ENCODE assay signal across 8 mouse cellular contexts in the genomic region with DNA sequence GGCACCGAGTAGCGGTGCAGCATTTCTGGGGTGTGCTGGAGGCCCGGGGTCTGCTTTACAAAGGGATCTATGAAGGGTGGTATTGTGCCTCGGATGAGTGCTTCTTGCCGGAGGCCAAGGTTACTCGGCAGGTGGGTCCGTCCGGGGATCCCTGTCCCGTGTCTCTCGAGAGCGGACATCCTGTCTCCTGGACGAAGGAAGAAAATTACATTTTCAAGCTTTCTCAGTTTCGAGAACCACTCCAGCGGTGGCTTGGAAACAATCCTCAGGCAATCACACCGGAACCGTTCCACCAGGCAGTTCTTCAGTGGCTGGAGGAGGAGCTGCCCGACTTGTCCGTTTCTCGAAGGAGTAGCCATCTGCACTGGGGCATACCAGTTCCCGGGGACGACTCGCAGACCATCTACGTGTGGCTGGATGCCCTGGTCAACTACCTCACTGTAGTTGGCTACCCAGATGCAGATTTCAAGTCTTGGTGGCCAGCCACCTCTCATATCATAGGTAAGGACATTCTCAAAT. TPM values are rescaled to one million over a fixed set of nuclear protein-coding genes. Genes with fewer than 3 reads are reported as not detected.
DNase-seq lines count a peak whose midpoint lies in the region; ATAC-seq and TF ChIP-seq lines count a peak whose summit lies in the region.

No protein-coding gene starts in this region.

- H3K4me1 ChIP-seq in lung, adult 2 months (ENCODE audit: control insufficient read depth, insufficient read depth, low read length) = peaks cover 3% of the 10 kb centered on the region; the same call in 1 of the 2 replicates
- H3K4me1 ChIP-seq in liver, embryonic 16.5 days (ENCODE audit: control insufficient read depth, low read depth, low read length) = peaks cover 16% of the 10 kb centered on the region
- H3K4me1 ChIP-seq in stomach, embryonic 14.5 days (ENCODE audit: control insufficient read depth, insufficient read depth, low read length) = peaks cover 23% of the 10 kb centered on the region

- no peaks in the 10 kb centered on the region for H3K9me3 ChIP-seq in liver, embryonic 16.5 days (replicated peaks; ENCODE audit: control insufficient read depth, low read length)
- no peaks in the 10 kb centered on the region for H3K9me3 ChIP-seq in stomach, embryonic 14.5 days (ENCODE audit: control insufficient read depth, low read depth, low read length)

- peak overlapping the region; percentile 85 for H3K4me3 ChIP-seq in lung, adult 2 months (replicated peaks; ENCODE audit: extremely low read depth, low read depth, low read length)
- peak overlapping the region; percentile 89 for H3K4me3 ChIP-seq in liver, embryonic 16.5 days (ENCODE audit: low read depth, low read length)
- peak overlapping the region; percentile 88 for H3K4me3 ChIP-seq in stomach, embryonic 14.5 days (ENCODE audit: low read depth, low read length)

- H3K4me2 ChIP-seq in liver, embryonic 16.5 days (ENCODE audit: low read depth, low read length) = peak overlapping the region; percentile 97
- peak overlapping the region; percentile 98 for H3K4me2 ChIP-seq in stomach, embryonic 14.5 days (replicated peaks; ENCODE audit: low read depth, low read length)

- no peak for TF ChIP-seq POLR2A in lung, adult 2 months (IDR thresholded peaks at IDR 0.05; ENCODE audit: borderline replicate concordance, extremely low read depth, low read depth, low read length)

- ATAC-seq in erythroid progenitor cell, adult 5-6 weeks (replicated peaks; ENCODE audit: low FRiP score, poor library complexity, severe bottlenecking) = peak; percentile 40
- peak; percentile 3 for ATAC-seq in inflammation-experienced regulatory T-cells, adult 6 months
- peak; percentile 7; the same call in 1 of the 2 replicates for ATAC-seq in liver, embryonic 16.5 days (ENCODE audit: low read depth)
- ATAC-seq in stomach, embryonic 14.5 days (ENCODE audit: insufficient number of reproducible peaks, insufficient read depth, low FRiP score, low read depth) = 0 out of 2 replicates have a peak, but pooled peaks have one; percentile 34

- WGBS in lung, adult 2 months = 0% methylated on average over 23 of the region's 23 CpGs
- WGBS in liver, embryonic 16.5 days (ENCODE audit: insufficient replicate concordance) = 0% methylated on average over 23 of the region's 23 CpGs
- WGBS in stomach, embryonic 14.5 days = under 1% methylated on average over 23 of the region's 23 CpGs

- no peak for TF ChIP-seq CTCF in lung, adult 2 months (IDR thresholded peaks at IDR 0.05; ENCODE audit: insufficient read depth, low read length)

- no peak for DNase-seq in lung, adult 2 months
- no peak for DNase-seq in lung, postnatal 10 days
- peak; percentile 46 for DNase-seq in brain, adult 2 months (ENCODE audit: low read depth, low spot score)
- no peak for DNase-seq in urinary bladder, postnatal 25 days (ENCODE audit: low spot score)

- H3K9ac ChIP-seq in liver, embryonic 16.5 days (ENCODE audit: low read depth, low read length) = peak overlapping the region; percentile 82
- H3K9ac ChIP-seq in stomach, embryonic 14.5 days (replicated peaks; ENCODE audit: low read depth, low read length) = peak overlapping the region; percentile 69

- no peaks in the 10 kb centered on the region for H3K27me3 ChIP-seq in liver, embryonic 16.5 days (ENCODE audit: control insufficient read depth, insufficient read depth, low read depth, low read length)
- no peaks in the 10 kb centered on the region for H3K27me3 ChIP-seq in stomach, embryonic 14.5 days (ENCODE audit: control insufficient read depth, insufficient read depth, low read length)

- H3K27ac ChIP-seq in liver, embryonic 16.5 days (ENCODE audit: low read length) = peak overlapping the region; percentile 90
- peak overlapping the region; percentile 36; the same call in 1 of the 2 replicates for H3K27ac ChIP-seq in stomach, embryonic 14.5 days (ENCODE audit: low read length)

- no peaks in the 10 kb centered on the region for H3K36me3 ChIP-seq in liver, embryonic 16.5 days (ENCODE audit: control insufficient read depth, insufficient read depth)
- no peaks in the 10 kb centered on the region for H3K36me3 ChIP-seq in stomach, embryonic 14.5 days (ENCODE audit: control insufficient read depth, insufficient read depth, low read length)

RNA-seq across cellular contexts. Expression of gene Mars2, which starts 0.7 kb away (rescaled TPM):
- 1.4 and 1.5 TPM in 2 replicates for polyA plus RNA-seq in lung, adult 2 months (2012; rRNA removed)
- total RNA-seq in erythroid progenitor cell, adult 5-6 weeks (2015; ENCODE audit: low replicate concordance) = 0.84 and 1.4 TPM in 2 replicates
- 2.7 and 3.7 TPM in 2 replicates for total RNA-seq in erythroid progenitor cell, adult 5-6 weeks (2017; ENCODE audit: low replicate concordance)
- polyA plus RNA-seq in inflammation-experienced regulatory T-cells, adult 6 months (2017; shearing (Covaris generic)) = 1 to 10 TPM; 2.1 to 3.5 (median 3.1) TPM
- polyA plus RNA-seq in liver, embryonic 16.5 days (2015; fragmentation: Nextera tagmentation; extraction: Ambion mirVana) = 1.4 and 1.5 TPM in 2 replicates
- polyA plus RNA-seq in stomach, embryonic 14.5 days (2014; fragmentation: Nextera tagmentation; extraction: Ambion mirVana) = 2.7 and 3.0 TPM in 2 replicates

RNA-seq across cellular contexts. Expression of gene Rftn2, which starts 11.1 kb away (rescaled TPM):
- 6.1 and 10.9 TPM in 2 replicates for polyA plus RNA-seq in lung, adult 2 months (2012; rRNA removed)
- not detected in 2 replicates for total RNA-seq in erythroid progenitor cell, adult 5-6 weeks (2015; ENCODE audit: low replicate concordance)
- total RNA-seq in erythroid progenitor cell, adult 5-6 weeks (2017; ENCODE audit: low replicate concordance) = not detected in 2 replicates
- 1 to 10 TPM; 1.4 to 4.8 (median 3.6) TPM for polyA plus RNA-seq in inflammation-experienced regulatory T-cells, adult 6 months (2017; shearing (Covaris generic))
- polyA plus RNA-seq in liver, embryonic 16.5 days (2015; fragmentation: Nextera tagmentation; extraction: Ambion mirVana) = 0.68 and 0.86 TPM in 2 replicates
- 12.8 and 12.9 TPM in 2 replicates for polyA plus RNA-seq in stomach, embryonic 14.5 days (2014; fragmentation: Nextera tagmentation; extraction: Ambion mirVana)
